Mouse (Mus musculus) thymus, postnatal 4 days (tissue): ENCODE results near the gene Plcl2.

ENCODE experiments used
- DNase-seq: peaks from one replicate; pipeline ENCODE4 v3.0.0; 2021

The Plcl2 gene

GRCm38 (mm10) chr17:50509251-50510104 lies at the start of gene Plcl2:
Gene Plcl2, plus strand, starts transcription at chr17:50509403.
- peak; percentile 85 for DNase-seq

GRCm38 (mm10) chr17:50460301-50460700 lies 48.9 kb upstream of the Plcl2 start:
- DNase-seq, result no peak

GRCm38 (mm10) chr17:50467438-50467837 lies 41.8 kb upstream of the Plcl2 start:
- no peak for DNase-seq

- no peak for DNase-seq
Measured at GRCm38 (mm10) chr17:50469126-50469525, 40.1 kb upstream of the Plcl2 start.

- DNase-seq, result peak; percentile 56
Measured at GRCm38 (mm10) chr17:50469543-50470431, 39.4 kb upstream of the Plcl2 start.

- DNase-seq, result peak; percentile 76
Measured at GRCm38 (mm10) chr17:50470432-50471078, 38.6 kb upstream of the Plcl2 start.

- peak; percentile 57 for DNase-seq
Measured at GRCm38 (mm10) chr17:50471230-50471629, 38.0 kb upstream of the Plcl2 start.

GRCm38 (mm10) chr17:50477277-50477676 lies 31.9 kb upstream of the Plcl2 start:
- DNase-seq, result no peak

GRCm38 (mm10) chr17:50480867-50481266 lies 28.3 kb upstream of the Plcl2 start:
- no peak for DNase-seq

GRCm38 (mm10) chr17:50483700-50484099 lies 25.5 kb upstream of the Plcl2 start:
- peak; percentile 74 for DNase-seq

- peak; percentile 33 for DNase-seq
Measured at GRCm38 (mm10) chr17:50484981-50485380, 24.2 kb upstream of the Plcl2 start.

- no peak for DNase-seq
Measured at GRCm38 (mm10) chr17:50487058-50487618, 22.1 kb upstream of the Plcl2 start.

GRCm38 (mm10) chr17:50487670-50488069 lies 21.5 kb upstream of the Plcl2 start:
- DNase-seq, result no peak

GRCm38 (mm10) chr17:50488406-50488805 lies 20.8 kb upstream of the Plcl2 start:
- DNase-seq, result peak; percentile 2

GRCm38 (mm10) chr17:50488895-50489294 lies 20.3 kb upstream of the Plcl2 start:
- no peak for DNase-seq

GRCm38 (mm10) chr17:50490644-50491430 lies 18.4 kb upstream of the Plcl2 start:
- peak; percentile 4 for DNase-seq

GRCm38 (mm10) chr17:50491496-50491895 lies 17.7 kb upstream of the Plcl2 start:
- no peak for DNase-seq

- no peak for DNase-seq
Measured at GRCm38 (mm10) chr17:50495216-50495889, 13.8 kb upstream of the Plcl2 start.

GRCm38 (mm10) chr17:50498062-50498697 lies 11.0 kb upstream of the Plcl2 start:
- no peak for DNase-seq

- no peak for DNase-seq
Measured at GRCm38 (mm10) chr17:50499091-50499790, 10.0 kb upstream of the Plcl2 start.
